Mouse (Mus musculus) inflammation-experienced regulatory T-cells, adult 6 months (primary cell): Measurements from ENCODE around the gene Gucy1b1. TPM values are rescaled to one million over a fixed set of nuclear protein-coding genes. Genes with fewer than 3 reads are reported as not detected.
A peak's percentile ranks its signal among the peaks of the same experiment; 100 is the strongest.

Source experiments
- ATAC-seq: one replicate; pipeline ENCODE4 v1.8.0; 2017
- polyA plus RNA-seq, 3 experiments: library from polyadenylated mRNA; unstranded; fragments of 100-300 nt; shearing (Covaris generic); gene quantifications; one replicate each; pipeline ENCODE4 v1.2.1; 2017

The Gucy1b1 gene
- polyA plus RNA-seq: 1 to 10 TPM; 2.9 to 6.3 (median 4.3) TPM

DNA sequence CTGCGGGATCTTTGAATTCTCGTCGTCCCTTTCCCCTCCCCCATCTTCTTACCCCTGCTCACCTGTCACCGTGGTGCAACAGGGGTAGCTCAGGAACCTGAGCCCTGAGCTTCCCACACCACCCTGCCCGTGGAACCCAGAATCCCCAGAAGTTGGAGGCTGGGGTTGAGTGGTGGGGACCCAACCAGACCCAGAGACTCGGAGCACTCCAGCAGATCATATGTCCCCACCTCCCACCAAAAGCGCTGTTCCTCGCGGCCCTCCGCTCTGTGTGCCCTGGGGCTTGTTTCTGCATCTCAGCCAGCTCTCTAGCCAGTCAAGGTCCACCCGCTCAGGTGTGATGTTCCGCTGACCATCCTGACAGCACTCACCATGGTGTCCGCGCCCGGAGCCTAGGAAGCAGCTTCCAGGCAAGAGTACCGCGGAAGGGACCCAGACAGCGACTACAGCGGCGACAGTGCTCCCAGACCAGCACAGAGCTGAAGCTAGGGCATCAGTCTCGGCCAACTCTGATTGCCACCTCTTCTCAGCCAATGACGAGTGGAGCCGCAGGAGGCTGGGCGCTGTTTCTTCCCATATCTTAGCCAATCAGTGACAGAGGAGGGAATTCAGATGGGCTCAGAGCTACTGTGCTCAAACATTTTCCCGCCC lies at the start of gene Gucy1b1:
Gene Gucy1b1 (minus strand): TSS at position 489 of the 651 bp plus-strand sequence.
- peak; percentile 97 for ATAC-seq

DNA sequence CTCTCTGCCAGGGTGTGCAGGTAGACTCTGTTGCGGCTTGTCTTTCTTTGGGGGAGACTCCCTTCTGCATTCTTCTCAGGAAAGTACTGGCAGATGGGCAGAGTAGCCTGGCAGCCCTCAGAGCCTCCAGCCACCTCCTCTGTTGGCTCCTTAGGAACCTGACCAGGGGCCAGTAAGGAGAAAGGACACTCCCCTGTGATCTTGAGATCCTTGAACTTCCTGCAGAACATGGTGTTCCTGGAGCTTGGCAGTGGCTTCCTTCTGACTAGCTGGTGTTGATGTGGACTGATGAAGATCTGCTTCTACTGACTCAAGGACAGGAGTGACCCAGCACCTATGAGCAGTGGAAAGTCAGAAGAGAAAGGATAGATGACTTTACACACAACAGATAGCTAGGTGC lies 44.4 kb upstream of the Gucy1b1 start:
- no peak for ATAC-seq

DNA sequence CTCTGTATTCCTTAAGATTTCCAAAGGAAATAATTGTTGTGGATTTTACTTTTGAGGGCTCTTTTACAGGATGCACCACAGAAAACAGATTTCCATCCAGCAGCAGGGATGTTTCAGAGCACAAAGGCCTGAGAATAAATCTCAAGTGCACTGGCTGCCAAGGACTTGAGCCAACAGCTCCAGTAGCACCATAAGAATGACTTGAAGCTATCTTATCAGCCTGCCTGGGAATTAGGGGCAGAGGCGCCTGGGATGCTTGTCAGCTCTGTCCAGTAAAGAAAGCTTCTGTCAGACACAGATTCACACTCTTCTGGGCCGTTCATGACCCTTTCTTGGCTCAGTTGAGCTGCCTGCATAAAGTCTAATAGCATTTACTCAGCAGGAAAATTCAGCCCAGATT lies 38.0 kb upstream of the Gucy1b1 start:
- no peak for ATAC-seq

GRCm38 (mm10) chr3:82111986-82112385 lies 37.5 kb upstream of the Gucy1b1 start:
- no peak for ATAC-seq

- no peak for ATAC-seq
Measured at GRCm38 (mm10) chr3:82108951-82109350, 34.5 kb upstream of the Gucy1b1 start.

GRCm38 (mm10) chr3:82104229-82104628 lies 29.7 kb upstream of the Gucy1b1 start:
- no peak for ATAC-seq

- ATAC-seq: no peak
Measured at GRCm38 (mm10) chr3:82099127-82099526, 24.6 kb upstream of the Gucy1b1 start.

GRCm38 (mm10) chr3:82096801-82097200 lies 22.3 kb upstream of the Gucy1b1 start:
- no peak for ATAC-seq

DNA sequence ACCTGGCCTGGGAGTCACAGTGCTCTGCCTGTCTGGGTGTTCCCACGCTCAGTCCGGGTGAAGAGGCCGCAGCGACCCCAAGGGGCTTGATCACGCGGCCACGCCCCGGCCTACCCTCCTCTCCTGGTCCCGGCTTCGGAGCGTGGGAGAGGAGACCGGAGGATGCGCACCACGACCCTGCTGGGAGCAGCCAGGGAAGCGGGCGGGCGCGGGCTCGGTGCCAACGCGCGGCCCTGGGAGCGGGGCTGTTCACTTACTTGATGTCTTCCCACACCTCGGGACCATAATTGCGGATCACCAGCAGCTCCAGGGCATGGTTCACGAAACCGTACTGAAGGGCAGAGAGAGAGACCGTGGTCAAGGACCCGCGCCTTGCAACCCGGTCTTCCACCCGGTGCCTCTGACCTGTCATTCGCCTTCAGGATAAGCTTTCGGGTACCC lies 728 bp downstream of the Gucy1b1 start:
- ATAC-seq: peak; percentile 6

DNA sequence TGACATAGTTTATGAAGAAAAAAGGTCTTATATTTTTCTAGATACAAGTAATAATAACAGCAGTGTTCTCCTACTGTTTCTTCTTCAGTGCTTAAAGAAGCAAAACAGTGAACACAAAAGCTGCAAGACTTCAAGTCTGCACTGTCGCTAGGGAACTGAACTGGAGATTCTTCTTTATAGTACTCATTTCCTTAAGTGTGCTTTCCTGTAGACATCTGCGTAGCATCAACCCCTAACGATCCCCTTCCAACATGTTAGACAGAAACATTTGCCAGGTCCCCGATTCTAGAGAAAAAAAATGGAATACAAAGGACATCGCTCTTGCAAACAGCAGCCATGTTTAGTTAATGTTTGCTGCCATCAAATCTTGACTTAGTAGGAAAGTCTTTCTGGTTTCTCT lies 6.7 kb downstream of the Gucy1b1 start:
- no peak for ATAC-seq

- no peak for ATAC-seq
Measured at GRCm38 (mm10) chr3:82061402-82062180, 12.9 kb downstream of the Gucy1b1 start.

GRCm38 (mm10) chr3:82057201-82057600 lies 17.3 kb downstream of the Gucy1b1 start:
- no peak for ATAC-seq

DNA sequence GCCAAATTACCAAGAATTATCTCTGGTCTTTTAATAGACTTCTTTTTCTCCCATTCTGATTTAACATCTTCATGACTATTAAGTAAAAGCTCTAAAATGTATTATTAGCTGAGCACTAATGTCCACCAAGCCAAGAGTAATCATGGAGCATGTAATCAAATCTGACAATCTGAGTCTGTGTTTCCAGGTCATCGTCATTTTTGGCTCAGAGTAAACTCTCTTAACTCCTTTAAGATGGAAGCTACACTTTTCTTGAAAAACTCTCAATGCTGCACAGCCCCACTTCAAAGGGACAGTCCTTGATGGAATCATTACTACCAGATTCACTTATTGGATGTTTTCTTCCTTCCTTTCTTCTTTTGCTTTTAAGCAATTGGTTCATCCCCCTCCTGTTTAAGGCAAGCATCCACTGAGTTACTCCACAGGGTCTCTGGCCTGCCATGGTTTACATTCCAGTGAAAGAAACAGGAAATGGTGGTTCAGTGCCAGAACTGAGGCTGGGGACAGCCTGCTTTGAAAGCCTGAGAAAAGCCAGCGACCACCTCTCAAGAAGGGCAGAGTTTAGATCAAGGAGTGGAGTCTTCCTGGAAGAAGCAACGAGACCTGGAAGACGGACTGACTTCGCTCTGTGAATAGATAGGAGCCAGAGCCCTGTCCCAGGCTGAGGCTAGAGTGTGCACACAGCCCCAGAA lies 20.1 kb downstream of the Gucy1b1 start:
- ATAC-seq: no peak

- no peak for ATAC-seq
Measured at GRCm38 (mm10) chr3:82052029-82052428, 22.5 kb downstream of the Gucy1b1 start.

- no peak for ATAC-seq
Measured at GRCm38 (mm10) chr3:82051468-82051867, 23.0 kb downstream of the Gucy1b1 start.

DNA sequence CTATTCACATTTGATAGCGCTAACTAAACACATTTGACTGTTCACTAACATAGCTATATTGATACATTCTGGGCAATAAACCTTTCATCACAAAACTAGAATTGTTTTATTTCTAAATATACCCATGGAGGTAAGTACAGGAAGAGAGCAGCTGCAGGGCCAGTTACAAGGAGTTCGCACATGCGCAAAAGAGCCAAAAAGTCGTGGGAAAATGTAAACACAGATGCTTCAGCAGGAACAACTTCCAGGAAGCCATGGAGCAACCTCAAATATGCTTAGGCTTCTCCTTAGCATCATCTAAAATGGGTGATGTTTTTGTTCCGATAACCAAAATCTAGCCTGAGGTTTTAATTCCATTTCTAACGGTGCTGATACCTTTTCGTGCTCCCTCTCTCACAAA lies 25.8 kb downstream of the Gucy1b1 start:
- no peak for ATAC-seq

DNA sequence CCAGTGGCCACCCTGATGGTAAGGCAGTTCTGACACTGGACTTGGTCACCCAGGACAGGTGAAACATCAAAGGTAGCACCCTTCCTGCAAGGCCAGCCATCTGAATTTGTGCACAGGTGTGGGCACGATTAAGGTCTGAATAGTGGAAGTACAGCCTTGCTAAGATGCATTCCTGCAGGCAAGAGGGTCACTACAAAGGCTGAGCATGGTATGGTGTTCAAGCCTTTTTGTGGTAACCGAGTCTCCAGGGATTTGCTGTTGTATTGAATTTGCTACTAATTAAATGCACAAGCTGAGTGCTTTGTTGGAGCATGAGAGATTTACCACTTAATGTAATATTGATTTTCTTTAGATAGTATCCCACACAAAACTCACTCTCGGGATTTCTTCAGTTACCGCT lies 26.4 kb downstream of the Gucy1b1 start:
- ATAC-seq: no peak

GRCm38 (mm10) chr3:82047100-82047753 lies 27.3 kb downstream of the Gucy1b1 start:
- peak; percentile 48 for ATAC-seq

DNA sequence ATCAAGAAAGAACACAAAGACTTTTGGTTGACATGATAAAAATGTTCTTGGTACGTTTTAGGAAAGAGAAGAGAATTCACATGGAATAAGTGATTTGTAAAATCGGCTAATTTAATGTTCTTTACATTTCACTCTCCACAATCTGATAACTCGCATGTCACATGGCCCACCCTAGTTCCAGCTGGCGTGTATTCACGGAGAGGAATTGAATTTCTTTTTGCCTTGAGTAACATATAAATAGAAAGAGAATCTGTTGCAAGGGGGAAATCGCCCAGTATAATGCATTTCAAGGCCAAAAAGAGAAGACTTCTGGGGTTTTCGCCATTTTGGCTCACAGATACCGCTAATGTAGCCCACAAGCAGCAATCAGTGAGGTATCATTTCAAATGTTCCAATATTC lies 28.4 kb downstream of the Gucy1b1 start:
- no peak for ATAC-seq

GRCm38 (mm10) chr3:82044902-82045301 lies 29.6 kb downstream of the Gucy1b1 start:
- no peak for ATAC-seq

DNA sequence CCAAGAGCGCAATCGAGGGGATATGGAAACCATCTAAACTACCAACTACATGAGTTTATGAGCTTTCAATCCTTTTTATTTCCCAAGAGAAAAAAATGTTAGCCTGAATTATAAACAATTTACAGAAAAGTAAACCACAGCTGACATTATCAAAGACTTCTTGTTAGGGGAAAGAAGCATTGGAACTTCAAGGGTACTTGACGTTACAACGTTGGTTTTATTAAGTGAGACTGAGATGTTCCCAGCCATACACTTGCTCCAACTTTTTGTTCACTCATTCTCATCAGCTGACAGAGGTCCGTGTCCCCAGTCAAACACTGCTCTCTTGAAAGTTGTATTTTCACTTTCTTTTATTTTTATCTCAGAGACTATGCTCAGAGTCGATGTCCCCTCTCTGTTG lies 30.8 kb downstream of the Gucy1b1 start:
- no peak for ATAC-seq

DNA sequence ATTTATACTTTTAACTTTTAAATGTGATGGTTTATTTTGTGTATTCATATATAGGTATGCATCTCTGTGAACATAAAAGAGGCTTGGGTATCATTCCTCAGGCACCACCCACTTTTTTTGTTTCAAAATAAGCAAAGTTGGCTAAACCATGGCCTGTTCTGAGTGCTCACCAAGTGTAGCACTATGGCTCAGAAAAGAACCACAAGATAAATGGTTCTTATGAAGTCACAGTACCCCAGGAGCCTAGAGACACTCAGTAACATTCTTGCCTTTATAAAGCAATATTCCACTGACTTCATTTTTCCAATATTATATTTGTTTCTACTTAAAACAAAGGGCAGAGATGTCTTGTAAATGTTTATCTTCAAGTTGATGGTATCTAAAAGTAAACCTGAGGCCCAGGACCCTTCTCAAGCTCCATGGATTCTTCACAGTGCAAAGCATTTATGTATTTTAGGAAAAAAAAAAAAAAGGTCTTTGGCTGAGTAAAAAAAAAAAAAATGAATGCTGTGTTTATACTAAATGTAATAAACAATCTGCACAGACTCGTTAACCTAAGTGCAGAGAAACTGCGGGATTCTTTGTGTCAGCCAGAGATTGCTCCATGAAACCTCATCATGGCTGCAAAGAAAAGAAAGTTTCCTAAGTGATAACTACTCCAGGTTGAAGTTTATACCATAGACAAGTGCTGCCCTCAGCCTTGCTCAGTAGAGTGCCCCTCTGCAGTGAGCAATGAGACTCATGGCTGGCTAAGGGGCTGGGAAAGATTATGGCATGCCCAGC lies 38.0 kb downstream of the Gucy1b1 start:
- ATAC-seq: no peak
